Mouse (Mus musculus): ENCODE results near the gene Ppp1r3e.

GRCm38 (mm10) chr14:54860511-54860910, 16.8 kb downstream of the Ppp1r3e start:
- TF ChIP-seq TAL1 (IDR thresholded peaks at IDR 0.05; ENCODE audit: low read length) (no peak), GATA1 (IDR thresholded peaks at IDR 0.05; ENCODE audit: low read length) (no peak)
